Mouse (Mus musculus) embryo, embryonic 10.5 days (tissue): ENCODE results near the gene Tspan18.

ENCODE experiments used
- DNase-seq: peaks from one replicate; pipeline ENCODE4 v3.0.0-alpha.2; 2015; ENCODE audit warnings: low spot score

The Tspan18 gene

DNA sequence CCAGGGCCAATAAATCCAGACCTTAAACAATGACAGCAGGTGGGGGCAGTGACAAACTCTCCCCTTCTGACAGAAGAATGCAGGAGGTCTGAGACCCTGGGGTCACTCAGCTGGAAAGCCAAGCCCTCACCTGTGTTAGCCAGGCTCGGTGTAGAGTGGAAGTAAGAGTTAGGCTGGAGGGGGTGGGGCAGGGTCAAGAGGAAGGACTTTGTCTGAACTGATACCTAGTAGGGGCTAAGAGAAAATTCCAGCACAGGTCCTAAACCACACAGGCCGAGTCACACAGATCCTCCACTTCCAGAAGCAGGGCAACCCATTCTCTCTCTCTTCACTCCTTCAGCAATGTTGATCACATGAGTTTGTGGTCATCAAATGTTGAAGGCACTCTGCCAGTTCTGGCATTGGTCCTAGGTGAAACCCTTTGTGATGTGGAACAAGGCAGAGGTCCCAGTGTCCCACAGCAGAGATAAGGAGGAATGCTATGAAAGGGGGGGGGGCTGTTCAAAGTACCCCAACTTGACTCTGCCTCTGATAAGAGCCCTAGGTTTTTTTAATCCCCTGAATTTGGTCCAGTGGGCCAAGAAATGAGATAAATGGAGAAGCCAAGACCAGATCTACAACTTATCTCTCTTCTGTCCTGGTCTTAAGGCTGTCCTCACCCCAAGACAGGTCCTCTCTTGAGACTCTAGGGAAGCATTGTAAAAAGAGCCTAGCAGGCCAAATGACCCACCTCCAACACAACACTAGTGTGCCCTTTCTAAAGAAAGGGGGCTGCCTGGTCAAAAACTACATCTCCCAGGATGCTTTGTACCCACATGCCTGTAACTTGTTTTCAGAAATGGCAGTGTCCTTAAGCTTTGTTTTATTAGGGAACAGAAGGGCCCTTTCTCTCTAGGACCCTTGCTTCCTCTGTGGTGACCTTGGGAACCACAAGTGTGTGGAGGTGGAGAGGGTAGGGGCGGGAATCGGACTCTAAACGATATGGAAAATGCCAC, 71.7 kb downstream of the Tspan18 start:
- DNase-seq, result no peak

GRCm38 (mm10) chr2:93261521-93262290, 72.6 kb downstream of the Tspan18 start:
- no peak for DNase-seq

- DNase-seq, result no peak
These were observed 76.7 kb downstream of the Tspan18 start for GRCm38 (mm10) chr2:93257634-93258033.

DNA sequence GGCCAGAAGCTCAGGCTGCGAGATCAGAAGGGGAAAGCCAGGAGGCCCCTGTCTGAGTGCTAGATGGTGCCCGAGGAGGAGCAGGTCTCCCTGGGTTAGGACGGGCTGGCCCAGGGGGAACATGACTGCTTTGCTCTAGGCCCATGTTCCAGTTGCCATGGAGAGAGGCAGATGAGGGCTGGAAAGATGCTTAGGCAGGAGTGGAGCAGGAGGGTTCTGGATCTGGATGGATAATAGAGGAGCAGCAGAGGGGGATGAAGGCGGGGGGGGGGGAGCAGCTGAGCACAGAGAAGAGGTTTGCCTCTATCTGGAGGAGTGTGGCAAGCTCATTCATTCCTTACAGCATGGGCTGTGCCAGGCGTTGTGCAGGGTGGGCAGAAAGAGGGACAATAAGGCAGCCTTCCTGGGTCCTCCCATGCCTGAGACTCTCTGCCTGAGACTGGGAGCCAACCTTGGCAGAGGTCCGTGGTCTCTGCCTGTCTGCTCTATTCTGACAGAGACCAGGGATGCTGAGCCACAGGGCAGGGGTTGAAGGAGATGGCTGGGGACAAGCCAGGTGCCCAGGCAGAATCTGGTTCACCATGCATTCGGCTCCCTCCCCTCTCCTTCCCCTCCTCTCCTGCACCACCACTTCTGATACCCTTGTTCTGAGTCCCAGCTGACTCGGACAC, 77.4 kb downstream of the Tspan18 start:
- no peak for DNase-seq

DNA sequence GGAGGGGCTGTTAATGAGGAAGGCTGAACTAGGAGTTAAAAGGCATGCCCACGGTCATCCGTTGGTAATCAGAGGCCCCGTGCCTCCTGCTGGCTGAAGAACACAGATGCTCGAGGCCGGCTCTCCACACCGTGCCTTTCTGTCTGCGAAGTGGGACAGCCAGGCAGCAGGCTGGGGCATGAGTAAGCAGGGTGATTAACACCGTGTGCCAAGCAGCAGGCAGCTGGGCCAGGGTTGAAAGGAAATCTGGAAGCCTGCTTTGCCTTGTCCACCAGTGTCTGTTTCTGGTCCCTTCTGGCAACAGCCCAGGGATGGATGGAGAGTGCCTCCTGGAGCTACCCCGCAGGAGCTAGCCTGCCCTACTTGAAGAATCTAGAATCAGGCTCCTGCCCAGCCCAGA, 81.9 kb downstream of the Tspan18 start:
- DNase-seq, result no peak

DNA sequence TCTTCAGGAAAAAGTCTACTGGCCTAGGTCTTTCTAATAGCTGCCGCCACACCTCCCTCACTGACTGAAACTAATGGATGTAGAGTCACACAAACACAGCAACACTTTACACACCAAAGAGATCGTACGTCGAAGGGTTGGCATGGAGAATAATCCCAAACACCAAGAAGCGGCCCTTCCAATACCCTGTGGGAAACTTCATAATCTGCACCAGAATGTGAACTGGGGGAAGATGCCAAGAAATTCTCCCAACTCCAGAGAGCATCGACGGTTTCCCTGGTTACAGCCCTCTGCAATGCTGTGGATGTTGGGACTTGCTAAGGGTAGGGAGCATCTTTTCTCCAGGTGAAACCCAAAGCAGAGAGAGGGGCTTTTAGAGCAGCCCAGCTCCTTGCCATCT, 83.7 kb downstream of the Tspan18 start:
- DNase-seq, result no peak

DNA sequence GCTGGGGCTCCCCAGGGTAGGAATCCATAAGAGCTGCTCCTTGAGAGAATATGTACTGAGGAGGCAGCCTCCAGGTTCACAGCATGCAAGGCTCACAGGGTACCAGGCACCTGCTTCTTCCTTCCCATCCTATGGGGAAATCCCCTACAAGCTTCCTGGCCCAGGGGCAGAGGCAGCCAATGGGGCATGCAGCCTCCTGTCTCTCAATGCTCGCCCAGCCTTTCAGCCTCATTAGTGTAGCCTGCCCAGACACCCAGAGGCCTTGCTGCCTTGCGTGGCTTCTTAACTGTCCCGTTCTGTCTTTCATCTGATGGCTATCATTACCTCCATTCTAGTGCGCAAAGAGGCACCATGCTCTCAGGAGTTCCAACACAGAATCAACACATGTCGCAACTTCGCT, 85.2 kb downstream of the Tspan18 start:
- DNase-seq, result no peak

- no peak for DNase-seq
These were observed 90.2 kb downstream of the Tspan18 start for GRCm38 (mm10) chr2:93244090-93244443.

DNA sequence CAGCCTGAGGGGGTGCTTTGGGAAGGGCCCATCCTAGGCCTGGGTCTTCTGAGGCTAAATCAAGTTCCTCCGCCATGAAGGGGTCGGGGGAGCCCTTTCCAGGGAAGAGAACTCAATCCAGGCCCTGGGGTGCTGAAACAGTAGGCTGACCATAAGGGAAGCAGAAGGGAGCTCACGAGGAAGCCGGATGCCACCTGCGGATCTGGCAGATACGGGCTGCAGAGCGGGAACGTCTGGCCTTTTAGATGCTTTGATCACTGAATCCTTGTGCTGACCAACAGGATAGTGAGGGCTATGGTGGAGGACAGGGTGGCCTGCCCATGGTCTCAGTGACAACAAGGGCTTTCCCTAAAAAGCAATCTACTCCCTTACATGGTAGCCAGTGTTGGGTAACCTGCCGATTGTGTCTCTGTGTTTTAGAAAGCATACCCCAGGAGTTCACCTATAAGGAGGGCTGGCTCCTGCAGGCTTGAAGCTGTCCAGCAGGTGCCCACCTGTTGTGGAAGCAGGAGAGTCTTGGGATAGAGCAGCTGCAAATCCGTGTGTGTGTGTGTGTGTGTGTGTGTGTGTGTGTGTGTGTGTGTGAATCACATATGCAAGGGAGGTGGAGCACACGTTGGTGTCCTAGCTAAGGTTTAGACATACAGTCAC, 90.7 kb downstream of the Tspan18 start:
- no peak for DNase-seq

GRCm38 (mm10) chr2:93242166-93242565, 92.1 kb downstream of the Tspan18 start:
- no peak for DNase-seq

DNA sequence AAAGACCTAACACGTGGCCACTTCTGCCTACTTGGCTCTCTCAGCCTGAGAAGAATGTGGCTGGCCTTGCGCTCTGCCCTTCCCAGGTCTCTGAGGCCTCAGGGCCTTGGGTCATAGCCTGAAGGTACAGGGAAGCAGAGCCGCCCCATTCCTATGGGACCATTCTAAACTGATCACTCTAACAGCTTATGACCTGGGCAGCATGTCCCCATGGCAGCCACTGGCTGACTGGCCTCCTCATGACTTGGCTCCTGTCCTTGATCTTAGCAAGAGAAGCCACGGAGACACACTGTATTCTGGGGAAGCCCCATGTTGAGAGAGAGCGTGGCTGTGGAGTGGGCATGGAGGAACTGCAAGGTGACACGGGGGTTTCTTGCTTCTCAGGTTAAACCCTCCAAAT, 95.4 kb downstream of the Tspan18 start:
- DNase-seq, result no peak

- no peak for DNase-seq
These were observed 97.2 kb downstream of the Tspan18 start for GRCm38 (mm10) chr2:93237055-93237454.

DNA sequence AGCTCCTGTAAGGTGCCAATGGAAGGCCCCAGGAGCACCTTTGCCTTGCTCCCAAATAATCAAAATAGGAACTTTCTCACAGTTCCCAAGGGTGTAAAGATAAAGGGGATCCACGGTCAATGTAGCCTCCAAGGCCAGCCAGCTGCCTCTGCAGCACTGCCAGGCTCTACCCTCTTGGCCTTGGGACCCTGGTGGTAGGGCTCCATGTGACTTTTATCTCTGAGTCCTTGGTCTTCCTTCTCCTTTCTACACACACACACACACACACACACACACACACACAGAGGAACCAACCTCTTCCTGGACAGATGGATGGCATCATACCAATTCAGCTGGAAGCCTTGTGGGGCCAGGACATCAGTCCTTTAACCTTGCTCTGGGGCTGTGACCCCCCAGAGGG, 102.2 kb downstream of the Tspan18 start:
- no peak for DNase-seq

GRCm38 (mm10) chr2:93228480-93228824, 105.9 kb downstream of the Tspan18 start:
- DNase-seq, result peak; percentile 79

- DNase-seq, result peak; percentile 79
These were observed 106.4 kb downstream of the Tspan18 start for GRCm38 (mm10) chr2:93227713-93228479.

- DNase-seq, result peak; percentile 94
These were observed 107.4 kb downstream of the Tspan18 start for GRCm38 (mm10) chr2:93226606-93227595.

GRCm38 (mm10) chr2:93223463-93223862, 110.8 kb downstream of the Tspan18 start:
- no peak for DNase-seq

DNA sequence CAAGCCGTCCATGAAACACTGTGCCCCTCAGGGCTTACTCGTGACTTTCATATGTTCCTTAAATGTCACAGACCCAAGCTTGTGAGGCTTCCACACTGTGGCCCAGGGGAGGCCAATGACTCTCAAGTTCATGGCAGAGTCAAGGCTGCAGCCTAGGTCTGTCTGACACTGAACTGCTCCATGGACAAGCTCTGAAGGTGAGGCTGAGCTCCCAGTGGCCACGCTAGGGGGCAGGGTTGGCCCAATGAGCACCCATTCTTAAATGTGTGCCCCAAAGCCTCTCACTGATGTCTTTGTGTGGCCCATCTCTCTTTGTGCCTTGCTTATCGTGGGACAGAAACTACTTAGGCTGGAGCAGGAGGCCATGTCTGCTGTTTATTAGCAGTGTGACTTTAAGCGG, 113.9 kb downstream of the Tspan18 start:
- DNase-seq, result no peak

GRCm38 (mm10) chr2:93219576-93219975, 114.7 kb downstream of the Tspan18 start:
- no peak for DNase-seq

GRCm38 (mm10) chr2:93218353-93218990, 115.8 kb downstream of the Tspan18 start:
- no peak for DNase-seq
